8 mouse cellular contexts compared by ENCODE assay signal in genomic region chr1:138963868-138964458, GRCm38 (mm10). TPM values are rescaled to one million over a fixed set of nuclear protein-coding genes. Genes with fewer than 3 reads are reported as not detected.
A peak's percentile ranks its signal among the peaks of the same experiment; 100 is the strongest.
DNase-seq lines count a peak whose midpoint lies in the region; ATAC-seq lines count a peak whose summit lies in the region.

No protein-coding gene starts in this region.

- intact Hi-C loops in left cerebral cortex, postnatal 4 days (cut with DNase I): no loop called here

- H3K9ac ChIP-seq in forebrain, embryonic 13.5 days: peak overlapping the region; percentile 93
- H3K9ac ChIP-seq in hindbrain, embryonic 11.5 days (ENCODE audit: low read depth, low read length): peak overlapping the region; percentile 92
- H3K9ac ChIP-seq in midbrain, embryonic 11.5 days (ENCODE audit: low read length): peak overlapping the region; percentile 95

- H3K9me3 ChIP-seq in forebrain, embryonic 13.5 days (replicated peaks): no peaks in the 10 kb centered on the region
- no peaks in the 10 kb centered on the region for H3K9me3 ChIP-seq in hindbrain, embryonic 11.5 days (ENCODE audit: control insufficient read depth, low read length)
- H3K9me3 ChIP-seq in midbrain, embryonic 11.5 days (ENCODE audit: control insufficient read depth, low read length): no peaks in the 10 kb centered on the region

- H3K36me3 ChIP-seq in forebrain, embryonic 13.5 days (ENCODE audit: poor library complexity, severe bottlenecking): peaks cover 3% of the 10 kb centered on the region; the same call in 1 of the 2 replicates
- no peaks in the 10 kb centered on the region for H3K36me3 ChIP-seq in hindbrain, embryonic 11.5 days (ENCODE audit: control insufficient read depth, insufficient read depth, low read length)
- H3K36me3 ChIP-seq in midbrain, embryonic 11.5 days (ENCODE audit: control insufficient read depth, insufficient read depth, low read length): no peaks in the 10 kb centered on the region; the same call in 1 of the 2 replicates

- H3K27me3 ChIP-seq in forebrain, embryonic 13.5 days: no peaks in the 10 kb centered on the region
- no peaks in the 10 kb centered on the region for H3K27me3 ChIP-seq in hindbrain, embryonic 11.5 days (ENCODE audit: control insufficient read depth, insufficient read depth, low read length)
- no peaks in the 10 kb centered on the region for H3K27me3 ChIP-seq in midbrain, embryonic 11.5 days (ENCODE audit: control insufficient read depth, insufficient read depth, low read length)

- peak overlapping the region; percentile 78 for H3K4me2 ChIP-seq in forebrain, embryonic 13.5 days
- H3K4me2 ChIP-seq in hindbrain, embryonic 11.5 days (replicated peaks; ENCODE audit: low read depth, low read length): peak overlapping the region; percentile 67
- H3K4me2 ChIP-seq in midbrain, embryonic 11.5 days: peak overlapping the region; percentile 77

- peak overlapping the region; percentile 77 for H3K27ac ChIP-seq in brown adipose tissue, adult 24 weeks (replicated peaks; ENCODE audit: low read depth, low read length)
- H3K27ac ChIP-seq in forebrain, embryonic 13.5 days: peak overlapping the region; percentile 88
- peak overlapping the region; percentile 82 for H3K27ac ChIP-seq in hindbrain, embryonic 11.5 days (ENCODE audit: low read depth, low read length)
- H3K27ac ChIP-seq in midbrain, embryonic 11.5 days (ENCODE audit: low read depth, low read length): peak overlapping the region; percentile 78

- under 1% methylated on average over 27 of the region's 50 CpGs for WGBS in forebrain, embryonic 13.5 days
- WGBS in hindbrain, embryonic 11.5 days: under 1% methylated on average over 30 of the region's 50 CpGs
- 1% methylated on average over 41 of the region's 50 CpGs for WGBS in midbrain, embryonic 11.5 days

- DNase-seq in kidney, adult 11 months: peak; percentile 38
- no peak for DNase-seq in kidney, postnatal 14 days
- DNase-seq in hindbrain, embryonic 11.5 days (ENCODE audit: low spot score): peak; percentile 68
- DNase-seq in left cerebral cortex, postnatal 4 days: peak; percentile 46
- peak; percentile 96 for DNase-seq in midbrain, embryonic 11.5 days (ENCODE audit: low spot score, missing footprints)
- DNase-seq in spleen, adult 12 weeks (ENCODE audit: low spot score): peak; percentile 40

- H3K4me3 ChIP-seq in brown adipose tissue, adult 24 weeks (ENCODE audit: insufficient read depth, low read depth, low read length): peak overlapping the region; percentile 100
- peak overlapping the region; percentile 86 for H3K4me3 ChIP-seq in forebrain, embryonic 13.5 days
- peak overlapping the region; percentile 84 for H3K4me3 ChIP-seq in hindbrain, embryonic 11.5 days (ENCODE audit: low read depth, low read length)
- H3K4me3 ChIP-seq in midbrain, embryonic 11.5 days (ENCODE audit: low read depth, low read length): peak overlapping the region; percentile 90

- ATAC-seq in forebrain, embryonic 13.5 days: peak; percentile 89
- ATAC-seq in hindbrain, embryonic 11.5 days (ENCODE audit: low FRiP score): peak; percentile 89
- ATAC-seq in midbrain, embryonic 11.5 days (ENCODE audit: low FRiP score): peak; percentile 91

- peaks cover 8% of the 10 kb centered on the region; the same call in 1 of the 2 replicates for H3K4me1 ChIP-seq in brown adipose tissue, adult 24 weeks (ENCODE audit: control insufficient read depth, insufficient read depth, insufficient read length, low read length)
- 0 out of 2 replicates have a peak, but pooled peaks cover 5% of the 10 kb centered on the region for H3K4me1 ChIP-seq in forebrain, embryonic 13.5 days
- H3K4me1 ChIP-seq in hindbrain, embryonic 11.5 days (replicated peaks; ENCODE audit: control insufficient read depth, insufficient read depth, low read length): no peaks in the 10 kb centered on the region
- peaks cover 4% of the 10 kb centered on the region; the same call in 1 of the 2 replicates for H3K4me1 ChIP-seq in midbrain, embryonic 11.5 days (ENCODE audit: control insufficient read depth, insufficient read depth, low read length)

RNA-seq across cellular contexts. Expression of gene Dennd1b, which starts 0.7 kb away (rescaled TPM):
- 2.8 and 4.2 TPM in 2 replicates for polyA plus RNA-seq in brown adipose tissue, adult 24 weeks (2012; ENCODE audit: insufficient read depth, insufficient read length, missing spikeins)
- polyA plus RNA-seq in forebrain, embryonic 13.5 days (2015; fragmentation: Nextera tagmentation; extraction: Ambion mirVana): 9.4 and 10.4 TPM in 2 replicates
- polyA plus RNA-seq in hindbrain, embryonic 11.5 days (2014; fragmentation: Nextera tagmentation; extraction: Ambion mirVana): 13.1 and 14.7 TPM in 2 replicates
- total RNA-seq in left cerebral cortex, postnatal 4 days (2021): 10 to 100 TPM; 18.9 to 20.0 TPM
- 12.2 and 13.3 TPM in 2 replicates for polyA plus RNA-seq in midbrain, embryonic 11.5 days (2014; fragmentation: Nextera tagmentation; extraction: Ambion mirVana)
